Mouse (Mus musculus): ENCODE measurements around the gene Chmp4b. TPM values are rescaled to one million over a fixed set of nuclear protein-coding genes. Genes with fewer than 3 reads are reported as not detected.
A peak's percentile ranks its signal among the peaks of the same experiment; 100 is the strongest.

Chmp4b gene
- polyA plus RNA-seq, 1 experiment, result not detected

DNA sequence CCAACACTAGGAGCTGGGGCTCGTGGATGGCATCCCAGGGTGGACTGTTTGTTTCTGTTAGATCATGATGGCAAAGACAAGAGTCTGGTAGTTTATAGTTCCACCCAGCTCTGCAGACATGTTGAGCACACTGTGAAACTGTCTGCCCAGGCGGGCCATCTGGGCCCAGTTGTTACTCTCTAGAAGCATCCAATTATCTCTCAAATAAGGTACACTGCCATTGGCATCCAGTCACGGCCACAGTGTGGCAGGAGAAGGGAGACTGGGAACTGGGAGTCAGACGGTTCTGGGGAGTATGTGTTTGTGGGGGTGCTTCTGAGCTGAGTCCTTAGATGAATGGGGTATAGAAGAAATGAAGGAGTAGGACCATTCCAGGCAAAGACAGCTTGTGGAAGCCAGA is 18.6 kb downstream of the Chmp4b start:
- WGBS, result 47% methylated on average over 4 of the region's 4 CpGs
- no peak overlapping the region for H3K4me3 ChIP-seq (ENCODE audit: insufficient read depth, low read depth, low read length)
- H3K27ac ChIP-seq (ENCODE audit: insufficient read depth, low read depth, low read length), result no peak overlapping the region
- peaks cover 14% of the 10 kb centered on the region for H3K4me1 ChIP-seq (ENCODE audit: control insufficient read depth, insufficient read depth, low read length)
- TF ChIP-seq POLR2A (IDR thresholded peaks at IDR 0.05; ENCODE audit: insufficient read depth, low read depth, low read length), result no peak
- TF ChIP-seq CTCF (IDR thresholded peaks at IDR 0.05; ENCODE audit: insufficient read depth, low read depth, low read length), result no peak

DNA sequence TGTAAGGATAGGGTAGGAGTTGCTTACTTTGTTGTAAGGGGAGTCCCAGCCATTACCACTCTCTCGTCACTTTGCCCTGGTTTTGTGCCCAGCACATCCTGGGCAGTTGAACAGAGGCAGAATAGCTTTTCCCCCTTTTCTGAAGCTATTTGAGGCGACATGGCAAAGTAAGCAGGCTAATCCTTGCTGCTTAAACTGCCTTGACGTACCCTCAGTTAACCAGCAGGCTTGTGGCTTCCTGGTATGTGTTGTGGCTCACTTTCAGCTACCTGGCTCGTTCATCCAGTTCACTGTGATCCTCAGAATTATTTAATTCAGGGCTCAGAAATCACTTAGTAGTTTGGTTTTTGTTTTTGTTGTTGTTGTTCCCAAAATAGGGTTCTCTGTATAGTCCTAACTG is 19.2 kb downstream of the Chmp4b start:
- H3K4me3 ChIP-seq (ENCODE audit: insufficient read depth, low read depth, low read length), result no peak overlapping the region
- no peak for TF ChIP-seq POLR2A (IDR thresholded peaks at IDR 0.05; ENCODE audit: insufficient read depth, low read depth, low read length)
- 72% methylated on average over 4 of the region's 4 CpGs for WGBS
- H3K4me1 ChIP-seq (ENCODE audit: control insufficient read depth, insufficient read depth, low read length), result peaks cover 13% of the 10 kb centered on the region
- no peak overlapping the region for H3K27ac ChIP-seq (ENCODE audit: insufficient read depth, low read depth, low read length)

DNA sequence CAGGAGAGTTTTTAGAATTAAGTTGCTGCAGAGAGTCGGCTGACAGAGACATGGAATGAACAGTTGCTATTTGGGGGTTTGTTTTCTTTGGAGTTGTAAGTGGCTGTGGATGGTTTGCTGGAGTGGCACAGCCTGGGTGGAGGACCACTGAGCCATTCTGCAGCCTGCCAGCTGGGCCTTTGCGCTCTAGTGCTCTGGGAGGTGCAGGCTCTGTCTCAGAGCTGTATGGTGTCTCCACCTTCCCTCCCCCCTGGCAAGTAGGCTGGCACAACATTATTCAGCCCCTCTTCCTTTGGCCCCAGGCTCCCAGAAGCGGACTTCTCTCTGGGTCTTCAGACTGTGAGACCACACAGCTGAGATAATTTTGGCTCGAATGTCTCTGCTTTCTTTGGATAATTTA is 22.5 kb downstream of the Chmp4b start:
- Histone ChIP-seq H3K4me3 (ENCODE audit: insufficient read depth, low read depth, low read length) (no peak overlapping the region), H3K4me1 (ENCODE audit: control insufficient read depth, insufficient read depth, low read length) (peaks cover 29% of the 10 kb centered on the region), H3K27ac (ENCODE audit: insufficient read depth, low read depth, low read length) (no peak overlapping the region)
- TF ChIP-seq CTCF (IDR thresholded peaks at IDR 0.05; ENCODE audit: insufficient read depth, low read depth, low read length) (no peak), POLR2A (IDR thresholded peaks at IDR 0.05; ENCODE audit: insufficient read depth, low read depth, low read length) (no peak)
- 48% methylated on average over 4 of the region's 4 CpGs for WGBS

DNA sequence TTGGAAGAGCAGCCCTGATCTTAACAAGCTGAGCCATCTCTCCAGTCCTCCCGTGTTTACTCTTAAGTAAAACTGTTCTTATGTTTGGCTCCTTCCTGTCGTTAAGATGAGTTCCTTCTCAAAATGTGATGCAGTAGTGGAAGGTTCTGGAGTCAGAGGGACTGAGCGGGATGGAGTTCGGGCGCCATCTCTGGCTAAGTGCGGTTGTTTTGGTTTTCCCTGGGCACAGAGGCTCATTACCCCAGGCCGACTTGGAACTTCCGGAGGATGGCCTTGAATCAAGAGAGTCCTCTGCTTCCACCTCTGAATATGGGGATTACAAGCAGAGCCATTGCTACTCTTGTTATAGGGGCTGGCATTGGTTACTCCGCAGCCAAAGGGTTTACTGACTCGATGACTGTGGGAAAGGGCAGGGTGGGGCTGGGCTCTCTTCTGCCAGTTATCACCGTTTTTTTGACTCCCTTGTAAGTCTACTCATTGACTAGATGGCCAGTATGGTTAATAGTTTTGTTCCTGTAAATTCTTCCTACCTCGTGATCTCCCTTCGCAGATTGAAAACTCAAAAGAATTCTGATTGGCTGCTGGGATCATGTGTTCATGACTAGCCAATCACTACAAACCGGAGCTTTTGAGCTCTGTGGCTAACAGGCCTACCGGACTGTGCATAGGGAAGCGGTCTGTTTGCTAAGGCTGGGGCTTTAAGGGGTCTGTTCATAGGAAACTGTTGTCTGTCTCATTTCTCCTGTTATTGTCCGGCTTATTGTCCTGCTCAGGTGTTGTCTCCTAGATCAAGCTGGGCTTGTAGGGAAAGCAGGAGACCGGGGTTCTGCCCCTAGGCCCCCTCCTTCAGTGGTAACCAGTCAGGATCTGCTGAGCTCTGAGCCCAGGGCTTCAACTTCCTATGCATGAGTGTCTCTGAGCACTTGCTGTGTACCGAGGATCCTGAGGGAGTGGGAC is 25.4 kb downstream of the Chmp4b start:
- peaks cover 31% of the 10 kb centered on the region for H3K4me1 ChIP-seq (ENCODE audit: control insufficient read depth, insufficient read depth, low read length)
- 50% methylated on average over 19 of the region's 19 CpGs for WGBS
- no peak overlapping the region for H3K4me3 ChIP-seq (ENCODE audit: insufficient read depth, low read depth, low read length)
- no peak for TF ChIP-seq POLR2A (IDR thresholded peaks at IDR 0.05; ENCODE audit: insufficient read depth, low read depth, low read length)
- TF ChIP-seq CTCF (IDR thresholded peaks at IDR 0.05; ENCODE audit: insufficient read depth, low read depth, low read length), result no peak
- peak overlapping the region; percentile 52 for H3K27ac ChIP-seq (ENCODE audit: insufficient read depth, low read depth, low read length)

DNA sequence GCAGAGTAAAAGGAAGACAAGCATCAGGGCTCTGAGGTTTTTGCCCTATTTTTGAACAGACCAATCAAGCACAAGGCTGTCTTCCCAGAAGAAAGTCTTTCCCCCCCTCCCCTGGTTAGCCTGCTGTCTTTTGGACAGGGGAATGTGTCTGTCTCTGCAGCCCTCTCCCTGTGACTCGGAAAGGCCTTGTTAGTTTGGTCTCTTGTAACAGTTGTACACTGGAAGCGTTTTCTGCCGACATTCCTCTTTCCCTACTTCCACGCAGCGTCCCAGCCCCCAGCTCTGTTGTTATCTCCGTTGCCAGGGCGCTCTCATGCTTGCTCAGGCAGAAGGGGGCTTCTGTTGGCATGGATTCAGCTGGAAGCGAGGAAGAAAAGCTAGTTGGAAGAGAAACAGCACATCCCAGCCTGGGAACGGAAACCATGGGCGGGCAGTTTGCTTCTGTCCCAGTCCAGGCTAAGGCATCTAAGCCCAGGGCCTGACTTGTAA is 26.2 kb downstream of the Chmp4b start:
- no peak for TF ChIP-seq POLR2A (IDR thresholded peaks at IDR 0.05; ENCODE audit: insufficient read depth, low read depth, low read length)
- WGBS, result 2% methylated on average over 10 of the region's 10 CpGs
- H3K4me3 ChIP-seq (ENCODE audit: insufficient read depth, low read depth, low read length), result no peak overlapping the region

DNA sequence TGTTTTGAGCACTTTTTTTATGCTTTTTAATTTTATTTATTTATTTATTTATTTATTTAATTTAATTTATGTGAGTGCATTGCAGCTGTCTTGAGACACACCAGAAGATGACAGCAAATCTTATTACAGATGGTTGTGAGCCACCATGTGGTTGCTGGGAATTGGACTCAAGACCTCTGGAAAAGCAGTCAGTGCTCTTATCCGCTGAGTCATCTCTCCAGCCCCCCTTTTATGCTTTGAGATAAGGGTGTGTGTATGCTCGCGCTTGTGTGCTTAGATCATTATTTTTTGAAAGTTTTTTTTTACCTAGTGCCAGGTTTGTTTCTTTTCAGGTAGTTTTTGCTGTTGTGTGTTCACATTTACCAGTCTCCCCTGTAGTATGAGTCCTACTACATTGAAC is 27.5 kb downstream of the Chmp4b start:
- WGBS, result 44% methylated on average over 3 of the region's 3 CpGs
- TF ChIP-seq POLR2A (IDR thresholded peaks at IDR 0.05; ENCODE audit: insufficient read depth, low read depth, low read length) (no peak), CTCF (IDR thresholded peaks at IDR 0.05; ENCODE audit: insufficient read depth, low read depth, low read length) (no peak)
- H3K4me1 ChIP-seq (ENCODE audit: control insufficient read depth, insufficient read depth, low read length), result peaks cover 39% of the 10 kb centered on the region
- H3K27ac ChIP-seq (ENCODE audit: insufficient read depth, low read depth, low read length), result no peak overlapping the region
- no peak overlapping the region for H3K4me3 ChIP-seq (ENCODE audit: insufficient read depth, low read depth, low read length)

More for the DNA sequence above, 26.2 kb downstream of the Chmp4b start:
- H3K4me1 ChIP-seq (ENCODE audit: control insufficient read depth, insufficient read depth, low read length), result peaks cover 36% of the 10 kb centered on the region
- peak overlapping the region; percentile 52 for H3K27ac ChIP-seq (ENCODE audit: insufficient read depth, low read depth, low read length)

DNA sequence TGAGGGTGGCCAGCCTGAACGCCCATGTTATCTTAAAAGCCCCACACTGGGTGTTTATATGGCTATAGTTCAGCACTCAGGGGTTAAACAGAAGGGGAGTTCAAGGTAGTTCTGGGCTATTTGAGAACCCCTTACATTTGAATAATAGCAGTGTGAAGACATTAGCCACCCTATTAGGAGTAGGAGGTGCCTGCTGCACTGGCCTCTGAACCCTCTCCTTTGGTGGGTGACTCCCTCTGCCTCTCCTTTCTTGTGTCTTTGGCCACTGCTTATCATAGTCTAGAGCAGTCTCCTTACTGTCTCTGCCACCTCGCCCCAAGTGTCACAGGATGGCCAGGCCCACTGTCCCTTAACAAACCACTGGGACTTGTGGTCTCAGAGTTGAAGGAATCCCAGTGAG is 28.8 kb downstream of the Chmp4b start:
- Histone ChIP-seq H3K4me3 (ENCODE audit: insufficient read depth, low read depth, low read length) (no peak overlapping the region), H3K4me1 (ENCODE audit: control insufficient read depth, insufficient read depth, low read length) (peaks cover 41% of the 10 kb centered on the region), H3K27ac (ENCODE audit: insufficient read depth, low read depth, low read length) (no peak overlapping the region)
- no peak for TF ChIP-seq CTCF (IDR thresholded peaks at IDR 0.05; ENCODE audit: insufficient read depth, low read depth, low read length)
- TF ChIP-seq POLR2A (IDR thresholded peaks at IDR 0.05; ENCODE audit: insufficient read depth, low read depth, low read length), result no peak
- WGBS, result 89% methylated on average over 2 of the region's 2 CpGs

DNA sequence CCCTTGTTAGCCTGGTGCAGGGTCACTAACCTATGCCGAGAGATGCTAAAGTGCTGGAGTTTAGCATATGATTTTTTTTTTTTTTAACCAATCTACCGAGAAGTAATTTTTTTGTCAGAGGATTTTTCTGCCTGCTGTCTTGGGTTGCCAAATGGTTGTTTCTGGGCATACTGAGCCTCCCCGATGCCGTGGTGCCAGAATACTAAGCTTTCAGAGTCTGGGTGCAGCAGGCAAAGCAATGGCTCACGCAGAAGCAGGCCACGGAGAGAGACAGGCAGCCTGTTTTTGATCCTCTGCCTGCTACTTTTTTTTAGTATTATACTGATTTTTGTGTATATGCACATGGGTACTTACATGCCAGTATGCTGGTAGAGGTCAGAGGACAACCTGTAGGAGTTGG is 29.4 kb downstream of the Chmp4b start:
- 66% methylated on average over 6 of the region's 6 CpGs for WGBS
- Histone ChIP-seq H3K4me3 (ENCODE audit: insufficient read depth, low read depth, low read length) (no peak overlapping the region), H3K27ac (ENCODE audit: insufficient read depth, low read depth, low read length) (no peak overlapping the region), H3K4me1 (ENCODE audit: control insufficient read depth, insufficient read depth, low read length) (peaks cover 43% of the 10 kb centered on the region)
- no peak for TF ChIP-seq CTCF (IDR thresholded peaks at IDR 0.05; ENCODE audit: insufficient read depth, low read depth, low read length)

DNA sequence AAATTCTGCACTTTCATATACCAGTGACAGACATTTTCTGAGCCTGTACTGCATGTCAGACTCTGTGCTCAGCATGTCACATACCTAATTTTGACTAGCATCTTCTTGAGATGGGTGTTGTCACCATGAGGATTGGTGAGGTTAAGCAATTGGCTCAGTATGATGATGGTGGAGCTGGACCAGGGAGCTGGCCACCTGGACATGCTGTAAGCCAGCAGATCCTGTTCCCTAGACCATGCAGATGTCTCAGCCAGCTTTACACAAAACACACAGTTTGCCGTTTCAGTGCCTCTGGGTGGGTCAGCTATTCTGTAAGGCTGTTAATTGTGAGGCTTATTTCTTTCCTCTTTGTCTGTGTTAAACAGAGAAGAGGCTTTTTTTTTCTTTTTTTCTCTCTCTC is 31.2 kb downstream of the Chmp4b start:
- Histone ChIP-seq H3K27ac (ENCODE audit: insufficient read depth, low read depth, low read length) (no peak overlapping the region), H3K4me3 (ENCODE audit: insufficient read depth, low read depth, low read length) (no peak overlapping the region), H3K4me1 (ENCODE audit: control insufficient read depth, insufficient read depth, low read length) (peaks cover 40% of the 10 kb centered on the region)
- TF ChIP-seq CTCF (IDR thresholded peaks at IDR 0.05; ENCODE audit: insufficient read depth, low read depth, low read length) (no peak), POLR2A (IDR thresholded peaks at IDR 0.05; ENCODE audit: insufficient read depth, low read depth, low read length) (no peak)
- WGBS, result 19% methylated on average over 1 of the region's 1 CpGs
